Mouse (Mus musculus) CH12.LX (cell line): ENCODE data around the gene Drc7.

Source experiments
- CHD1 ChIP-seq: IDR thresholded peaks from 2 replicates; pipeline ENCODE4 v1.6.1; 2012; ENCODE audit warnings: low read depth, low read length, improper control_type of control experiment, inconsistent platforms
- CHD2 ChIP-seq: IDR thresholded peaks from 2 replicates; pipeline ENCODE4 v1.6.1; 2011; ENCODE audit warnings: low read length, improper control_type of control experiment
- CTCF ChIP-seq, 2 experiments: IDR thresholded peaks in 1 of 2; conservative IDR thresholded peaks in 1 of 2; 2 replicates each; pipeline ENCODE4 v1.5.1; 2011 to 2012; ENCODE audit warnings: low read depth in 2 of 2, low read length in 2 of 2, improper control_type of control experiment in 1 of 2, inconsistent platforms in 1 of 2, mild to moderate bottlenecking in 1 of 2, moderate library complexity in 1 of 2
- EP300 ChIP-seq: IDR thresholded peaks from 2 replicates; pipeline ENCODE4 v1.6.1; 2011; ENCODE audit warnings: low read length, improper control_type of control experiment
- JUND ChIP-seq: conservative IDR thresholded peaks from 2 replicates; pipeline ENCODE4 v1.6.1; 2011; ENCODE audit warnings: low read depth, low read length, improper control_type of control experiment
- MAZ ChIP-seq: IDR thresholded peaks from 2 replicates; pipeline ENCODE4 v1.6.1; 2012; ENCODE audit warnings: low read depth, mild to moderate bottlenecking, inconsistent platforms, low read length, improper control_type of control experiment, moderate library complexity
- MXI1 ChIP-seq: IDR thresholded peaks from 2 replicates; pipeline ENCODE4 v1.6.1; 2011; ENCODE audit warnings: mild to moderate bottlenecking, low read depth, low read length, improper control_type of control experiment
- NRF1 ChIP-seq: IDR thresholded peaks from 2 replicates; pipeline ENCODE4 v1.6.1; 2014; ENCODE audit warnings: low read depth, mild to moderate bottlenecking, inconsistent platforms, low read length, improper control_type of control experiment, moderate library complexity
- POLR2A ChIP-seq: IDR thresholded peaks from 2 replicates; pipeline ENCODE4 v1.6.1; 2011; ENCODE audit warnings: low read depth, mild to moderate bottlenecking, improper control_type of control experiment, low read length
- TCF12 ChIP-seq: IDR thresholded peaks from 2 replicates; pipeline ENCODE4 v1.6.1; 2014; ENCODE audit warnings: low read depth, mild to moderate bottlenecking, inconsistent platforms, low read length, improper control_type of control experiment

- TF ChIP-seq POLR2A, result no peak
- no peak for TF ChIP-seq MAZ
- no peak for TF ChIP-seq CHD2
- no peak for TF ChIP-seq NRF1
- TF ChIP-seq CTCF (conservative IDR thresholded peaks at IDR 0.05 in 1 of 2, IDR thresholded peaks at IDR 0.05 in 1 of 2; ENCODE audit: low read depth in 2 of 2, low read length in 2 of 2), result no peak
- TF ChIP-seq MXI1, result no peak
- TF ChIP-seq TCF12, result no peak
- no peak for TF ChIP-seq CHD1
- no peak for TF ChIP-seq JUND
- TF ChIP-seq EP300, result no peak
Observed at GRCm38 (mm10) chr8:95012442-95012919, 42.4 kb upstream of the Drc7 start.
